In the genomic region with DNA sequence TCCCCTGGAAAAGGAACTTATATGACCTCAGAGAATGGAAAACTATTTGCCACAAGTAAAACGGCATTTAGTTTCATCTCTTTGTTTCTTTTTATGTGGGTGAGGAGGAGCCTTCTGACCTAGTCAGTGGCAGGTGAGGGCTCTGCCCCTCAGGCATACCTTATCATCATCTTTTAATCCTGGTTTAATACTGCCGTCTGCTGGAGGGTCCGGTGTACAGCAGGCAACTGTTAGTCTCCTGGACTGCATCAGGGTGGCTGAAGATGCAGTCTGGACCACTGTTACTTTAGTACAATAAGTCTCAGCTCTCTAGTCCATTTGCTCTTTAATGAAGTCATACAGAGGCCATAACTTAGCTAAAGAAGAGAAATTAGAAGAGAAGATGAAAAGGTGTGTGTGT, we compare ENCODE assay signal across 9 mouse cellular contexts. TPM values are rescaled to one million over a fixed set of nuclear protein-coding genes. Genes with fewer than 3 reads are reported as not detected.
DNase-seq lines count a peak whose midpoint lies in the region; ATAC-seq and TF ChIP-seq lines count a peak whose summit lies in the region.
"Had no signal": no experiment of that assay in that cellular context is flagged by ENCODE, and none has a peak within 500 bp of the region (broad histone marks: within the 10 kb centered on the region; RNA-seq: fewer than 3 reads in every experiment).

No protein-coding gene starts in this region.

- no peaks in the 10 kb centered on the region for H3K79me2 ChIP-seq in heart, adult 2 months (replicated peaks; ENCODE audit: control insufficient read depth, insufficient read depth, low read length)

- peak; percentile 38 to 54 for DNase-seq in heart, adult 2 months
- DNase-seq in heart, postnatal 25 days (ENCODE audit: low spot score) = no peak
- peak; percentile 73 for DNase-seq in adrenal gland, postnatal 14 days
- DNase-seq in hindbrain, embryonic 14.5 days (ENCODE audit: low spot score) = peak; percentile 77
- peak; percentile 36 to 75 for DNase-seq in layer of hippocampus, postnatal 25 days (ENCODE audit: extremely low spot score in 1 of 2, low spot score in 1 of 2)
- DNase-seq in midbrain, embryonic 10.5 days (ENCODE audit: low spot score) = peak; percentile 57

- H3K9me3 ChIP-seq in hindbrain, embryonic 14.5 days (ENCODE audit: control insufficient read depth, low read length) = no peaks in the 10 kb centered on the region
- H3K9me3 ChIP-seq in midbrain, embryonic 10.5 days (replicated peaks) = no peaks in the 10 kb centered on the region
- H3K9me3 ChIP-seq: lung, embryonic 15.5 days had no signal

- H3K27me3 ChIP-seq in heart, adult 2 months (ENCODE audit: control insufficient read depth, insufficient read depth, low read length) = no peaks in the 10 kb centered on the region
- H3K27me3 ChIP-seq in hindbrain, embryonic 14.5 days (ENCODE audit: control insufficient read depth, insufficient read depth, low read length) = no peaks in the 10 kb centered on the region
- H3K27me3 ChIP-seq in midbrain, embryonic 10.5 days (ENCODE audit: low read depth, poor library complexity, severe bottlenecking) = peaks cover 17% of the 10 kb centered on the region; the same call in 1 of the 2 replicates
- H3K27me3 ChIP-seq in small intestine, adult 2 months (ENCODE audit: control insufficient read depth, insufficient read depth, low read length) = no peaks in the 10 kb centered on the region
- H3K27me3 ChIP-seq: lung, embryonic 15.5 days had no signal

- peaks cover 5% of the 10 kb centered on the region; the same call in 1 of the 2 replicates for H3K4me1 ChIP-seq in heart, adult 2 months (ENCODE audit: control insufficient read depth, insufficient read depth, low read length)
- peaks cover 10% of the 10 kb centered on the region for H3K4me1 ChIP-seq in embryonic fibroblast, embryonic 13.5 days (ENCODE audit: control insufficient read depth, insufficient read depth, low read length)
- 0 out of 2 replicates have a peak, but pooled peaks cover 3% of the 10 kb centered on the region for H3K4me1 ChIP-seq in hindbrain, embryonic 14.5 days (replicated peaks; ENCODE audit: control insufficient read depth, insufficient read depth, low read length)
- H3K4me1 ChIP-seq in midbrain, embryonic 10.5 days = peaks cover 24% of the 10 kb centered on the region
- H3K4me1 ChIP-seq in small intestine, adult 2 months (ENCODE audit: control insufficient read depth, insufficient read depth, insufficient read length, low read length) = peaks cover 12% of the 10 kb centered on the region

- peak; percentile 96 for TF ChIP-seq CTCF in heart, adult 2 months (IDR thresholded peaks at IDR 0.05)
- peak; percentile 65; the same call in 1 of the 2 replicates for TF ChIP-seq CTCF in embryonic fibroblast, embryonic 13.5 days (IDR thresholded peaks at IDR 0.05; ENCODE audit: borderline replicate concordance, insufficient read depth, low read length)
- peak; percentile 82; the same call in 1 of the 2 replicates for TF ChIP-seq CTCF in small intestine, adult 2 months (IDR thresholded peaks at IDR 0.05; ENCODE audit: extremely low read depth, insufficient read length, insufficient replicate concordance, low read depth, low read length)

- WGBS in heart, adult 2 months = 12% methylated on average over 3 of the region's 3 CpGs
- 20% methylated on average over 3 of the region's 3 CpGs for WGBS in hindbrain, embryonic 14.5 days
- WGBS in midbrain, embryonic 10.5 days = 24% methylated on average over 3 of the region's 3 CpGs
- 5% methylated on average over 3 of the region's 3 CpGs for WGBS in small intestine, adult 2 months

- no peak overlapping the region for H3K27ac ChIP-seq in heart, adult 2 months
- no peak overlapping the region for H3K27ac ChIP-seq in embryonic fibroblast, embryonic 13.5 days (ENCODE audit: insufficient read depth, low read length)
- no peak overlapping the region for H3K27ac ChIP-seq in hindbrain, embryonic 14.5 days
- no peak overlapping the region for H3K27ac ChIP-seq in midbrain, embryonic 10.5 days (replicated peaks)
- H3K27ac ChIP-seq in small intestine, adult 2 months (ENCODE audit: insufficient read depth, low read depth, low read length) = no peak overlapping the region
- H3K27ac ChIP-seq: lung, embryonic 15.5 days had no signal

- TF ChIP-seq POLR2A in heart, adult 2 months (IDR thresholded peaks at IDR 0.05; ENCODE audit: insufficient read depth, low read depth, low read length) = no peak
- TF ChIP-seq POLR2A in embryonic fibroblast, embryonic 13.5 days (IDR thresholded peaks at IDR 0.05; ENCODE audit: low read depth, low read length) = no peak
- TF ChIP-seq POLR2A in small intestine, adult 2 months (IDR thresholded peaks at IDR 0.05; ENCODE audit: low read depth, low read length) = no peak

- no peak overlapping the region for H3K4me2 ChIP-seq in hindbrain, embryonic 14.5 days (replicated peaks)
- H3K4me2 ChIP-seq: lung, embryonic 15.5 days had no signal

- TF ChIP-seq EP300 in heart, adult 2 months (IDR thresholded peaks at IDR 0.05; ENCODE audit: insufficient read depth, low read depth, low read length) = 0 out of 2 replicates have a peak, but pooled peaks have one; percentile 61

- H3K4me3 ChIP-seq in heart, adult 2 months = no peak overlapping the region
- H3K4me3 ChIP-seq in embryonic fibroblast, embryonic 13.5 days (ENCODE audit: insufficient read depth, low read length) = no peak overlapping the region
- H3K4me3 ChIP-seq in hindbrain, embryonic 14.5 days (replicated peaks; ENCODE audit: low read length) = no peak overlapping the region
- no peak overlapping the region for H3K4me3 ChIP-seq in midbrain, embryonic 10.5 days
- no peak overlapping the region for H3K4me3 ChIP-seq in small intestine, adult 2 months (ENCODE audit: low read depth, low read length)
- H3K4me3 ChIP-seq: lung, embryonic 15.5 days had no signal

- intact Hi-C loops in heart, adult 2 months (cut with DNase I) = loop anchor here (2.0 to 5.0 kb wide), 2 partner anchors 18 to 423 kb away; no protein-coding TSS in a partner anchor
- intact Hi-C loops in heart, postnatal 25 days (cut with DNase I) = loop anchor here (1.0 to 5.0 kb wide), 2 partner anchors 223 to 413 kb away; no protein-coding TSS in a partner anchor

- H3K9ac ChIP-seq in heart, adult 2 months (ENCODE audit: low read depth, low read length) = no peak overlapping the region
- no peak overlapping the region for H3K9ac ChIP-seq in hindbrain, embryonic 14.5 days
- H3K9ac ChIP-seq: lung, embryonic 15.5 days had no signal

- no peaks in the 10 kb centered on the region for H3K36me3 ChIP-seq in heart, adult 2 months (ENCODE audit: control insufficient read depth, insufficient read depth, low read length)
- no peaks in the 10 kb centered on the region for H3K36me3 ChIP-seq in hindbrain, embryonic 14.5 days (replicated peaks; ENCODE audit: control insufficient read depth, insufficient read depth)
- H3K36me3 ChIP-seq in midbrain, embryonic 10.5 days = no peaks in the 10 kb centered on the region
- H3K36me3 ChIP-seq in small intestine, adult 2 months (ENCODE audit: control insufficient read depth, insufficient read depth, low read length) = no peaks in the 10 kb centered on the region
- H3K36me3 ChIP-seq: lung, embryonic 15.5 days had no signal

- peak; percentile 77 for ATAC-seq in hindbrain, embryonic 14.5 days (ENCODE audit: low FRiP score)

RNA-seq across cellular contexts. Expression of a gene that starts 26.9 kb away (rescaled TPM):
- not detected for total RNA-seq in heart, adult 2 months (2021)
- not detected in 2 replicates for polyA plus RNA-seq in heart, adult 2 months (2012; rRNA removed)
- total RNA-seq in heart, postnatal 25 days (2021) = not detected
- not detected in 2 replicates for total RNA-seq in adrenal gland, postnatal 14 days (2021)
- polyA plus RNA-seq in embryonic fibroblast, embryonic 13.5 days (2011; ENCODE audit: insufficient read length, low read depth, missing spikeins) = not detected in 2 replicates
- not detected in 2 replicates for polyA plus RNA-seq in hindbrain, embryonic 14.5 days (2014; fragmentation: Nextera tagmentation; extraction: Ambion mirVana)
- not detected for total RNA-seq in layer of hippocampus, postnatal 25 days (2021)
- polyA plus RNA-seq in midbrain, embryonic 10.5 days (2016; fragmentation: Nextera tagmentation; extraction: Ambion mirVana) = 0.10 TPM in 1 of 2 replicates, not detected in the other
- not detected in 2 replicates for polyA plus RNA-seq in small intestine, adult 2 months (2012; rRNA removed)
